Mouse (Mus musculus): ENCODE measurements around the gene Ticam1.

DNA sequence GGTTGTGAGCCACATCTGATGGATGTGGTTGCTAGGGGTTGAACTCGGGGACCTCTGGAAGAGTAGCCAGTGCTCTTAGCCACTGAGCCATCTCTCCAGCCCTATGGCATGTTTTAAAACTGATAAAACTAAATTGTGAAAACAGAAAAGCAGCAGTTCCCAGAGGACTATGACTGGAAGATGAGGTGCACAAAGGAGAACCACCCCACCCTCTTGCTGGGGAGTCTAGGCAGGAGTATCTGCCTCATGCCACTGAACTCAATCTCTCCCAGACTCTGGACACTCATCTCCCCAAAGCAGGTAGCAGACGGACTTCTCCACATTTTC, 944 bp upstream of the Ticam1 start:
- TF ChIP-seq MAFK (IDR thresholded peaks at IDR 0.05; ENCODE audit: insufficient read depth, low read depth, low read length) (no peak), ZNF384 (IDR thresholded peaks at IDR 0.05; ENCODE audit: low read depth, low read length) (no peak), HCFC1 (IDR thresholded peaks at IDR 0.05; ENCODE audit: borderline replicate concordance, insufficient read depth, low read length) (no peak), ZC3H11A (IDR thresholded peaks at IDR 0.05; ENCODE audit: borderline replicate concordance, low read depth, low read length) (no peak)

Measured in ES-E14 (cell line).